Mouse (Mus musculus): ENCODE data around the gene Naip1.
"Not testable (repeated sequence)": the region's sequence is repeated elsewhere in the genome, so short reads cannot be mapped to it uniquely, and the experiment has no call there.

DNA sequence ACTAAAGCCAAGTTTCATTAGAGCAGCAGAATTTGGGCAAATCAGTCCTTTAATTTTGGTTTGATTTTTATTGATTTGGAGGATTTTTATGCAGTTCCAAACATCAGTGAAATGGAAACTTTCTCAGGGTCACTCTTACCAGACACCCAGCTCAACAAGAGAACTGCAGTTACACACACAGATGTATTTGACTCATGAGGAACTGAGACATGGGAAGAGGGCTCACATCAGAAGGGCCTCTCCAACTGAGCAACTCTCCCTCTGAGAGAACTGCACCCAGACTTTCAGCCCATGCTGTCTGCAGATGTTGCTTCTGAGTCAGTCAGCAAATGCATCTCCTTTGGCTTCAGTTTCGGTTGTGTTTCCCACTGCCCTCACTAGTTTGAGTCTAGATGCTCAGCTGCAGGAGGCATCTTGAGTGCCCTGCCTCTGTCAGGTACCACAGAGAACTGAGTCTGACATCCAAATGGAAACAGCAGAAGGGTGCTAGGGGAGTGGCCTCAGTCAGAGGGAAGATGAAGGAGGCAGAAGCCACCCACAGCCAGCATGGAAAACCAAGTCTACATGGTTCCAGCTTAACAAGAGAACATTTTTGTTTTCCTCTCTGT lies 16.0 kb downstream of the Naip1 start:
- TF ChIP-seq CTCF, EP300 (IDR thresholded peaks at IDR 0.05; ENCODE audit: low read depth): not testable (repeated sequence)

Measured in liver, embryonic 14.5 days (tissue).